Mouse (Mus musculus) bone marrow, adult 2 months (tissue): ENCODE results near the gene Edc3. TPM values are rescaled to one million over a fixed set of nuclear protein-coding genes. Genes with fewer than 3 reads are reported as not detected.

Source experiments
- H3K27ac ChIP-seq: fragments of 200-500 bp; 2 replicates; pipeline ENCODE4 v1.5.1; 2012; ENCODE audit warnings: low read depth, mild to moderate bottlenecking, control low read depth, inconsistent platforms, low read length; ENCODE audit not compliant: control insufficient read depth, poor library complexity, insufficient read depth
- H3K4me1 ChIP-seq: fragments of 200-500 bp; 2 replicates; pipeline ENCODE4 v1.6.1; 2011; ENCODE audit warnings: low read length; ENCODE audit not compliant: control insufficient read depth, insufficient read depth
- H3K4me3 ChIP-seq: fragments of 200-500 bp; replicated peaks from 2 replicates; pipeline ENCODE3; 2011; ENCODE audit warnings: mild to moderate bottlenecking, low read depth, low read length, control low read depth; ENCODE audit not compliant: control insufficient read depth
- CTCF ChIP-seq: fragments of 200-500 bp; IDR thresholded peaks from 2 replicates; pipeline ENCODE4 v1.5.1; 2011; ENCODE audit warnings: low read length, control low read depth; ENCODE audit not compliant: control insufficient read depth, insufficient read depth
- POLR2A ChIP-seq: fragments of 200-500 bp; IDR thresholded peaks from 2 replicates; pipeline ENCODE4 v1.6.1; 2011; ENCODE audit warnings: low read depth, mild to moderate bottlenecking, control low read depth, low read length, borderline replicate concordance; ENCODE audit not compliant: control insufficient read depth
- WGBS: fragments of 180-500 bp; shearing (Covaris S2); methylation state at CpG from one replicate; pipeline ENCODE4 v1.1.7; 2018; 5-methylcytosine and 5-hydroxymethylcytosine counted together
- polyA plus RNA-seq: library from polyadenylated mRNA; stranded (reverse); fragments of >200 nt; gene quantifications from 2 replicates; pipeline ENCODE4 v1.2.4, GENCODE M21; 2011; ENCODE audit warnings: low replicate concordance; ENCODE audit not compliant: missing spikeins, insufficient read depth, insufficient read length

Edc3 gene
- polyA plus RNA-seq, 1 experiment: 9.1 TPM

DNA sequence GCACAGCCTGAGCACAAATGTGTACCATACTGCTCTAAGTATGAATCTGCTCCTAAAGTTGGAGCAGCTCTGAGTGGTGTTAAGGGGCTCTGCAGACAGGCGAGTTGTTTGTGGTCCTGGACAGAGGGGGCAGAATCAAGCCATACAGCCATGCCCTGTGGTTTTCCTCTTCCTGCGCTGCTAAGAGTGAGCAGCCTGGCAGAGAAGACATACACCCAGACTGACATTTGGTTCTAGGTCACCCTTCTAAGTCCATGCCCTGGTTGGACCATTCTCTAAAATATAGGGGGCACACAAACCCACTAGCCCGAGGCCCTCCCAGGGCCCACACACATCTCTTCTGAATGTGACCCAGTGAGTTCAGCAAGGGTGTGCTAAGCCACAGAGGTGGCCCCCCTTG is 81.4 kb downstream of the Edc3 start:
- no peak overlapping the region for H3K27ac ChIP-seq

DNA sequence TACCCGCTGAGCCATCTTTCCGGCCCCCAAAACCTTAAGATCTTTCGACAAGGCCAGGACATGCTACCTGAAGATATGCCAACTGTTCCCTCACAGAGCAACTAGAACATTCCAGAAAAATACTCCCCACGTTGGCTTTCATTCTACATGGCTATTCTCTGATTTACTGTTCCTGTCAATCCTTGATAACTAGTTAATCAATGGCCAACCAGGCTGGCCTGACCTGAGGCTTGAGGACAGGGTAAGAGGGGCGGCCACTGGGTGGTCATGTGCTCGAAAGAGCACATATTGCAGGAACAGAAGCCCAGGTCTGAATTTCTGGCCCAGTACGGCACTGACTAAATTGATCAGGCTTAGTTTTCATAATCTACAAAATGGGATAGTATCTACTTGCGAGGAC is 89.1 kb downstream of the Edc3 start:
- no peak overlapping the region for H3K4me3 ChIP-seq
- TF ChIP-seq POLR2A: no peak
- TF ChIP-seq CTCF: no peak
- peaks cover 2% of the 10 kb centered on the region for H3K4me1 ChIP-seq
- WGBS: 85% methylated on average over 8 of the region's 8 CpGs
- H3K27ac ChIP-seq: no peak overlapping the region

More for the DNA sequence above, 81.4 kb downstream of the Edc3 start:
- Histone ChIP-seq H3K4me3 (no peak overlapping the region), H3K4me1 (peaks cover 3% of the 10 kb centered on the region; the same call in 1 of the 2 replicates)
- TF ChIP-seq POLR2A (no peak), CTCF (no peak)
- WGBS: 7% methylated on average over 3 of the region's 3 CpGs

DNA sequence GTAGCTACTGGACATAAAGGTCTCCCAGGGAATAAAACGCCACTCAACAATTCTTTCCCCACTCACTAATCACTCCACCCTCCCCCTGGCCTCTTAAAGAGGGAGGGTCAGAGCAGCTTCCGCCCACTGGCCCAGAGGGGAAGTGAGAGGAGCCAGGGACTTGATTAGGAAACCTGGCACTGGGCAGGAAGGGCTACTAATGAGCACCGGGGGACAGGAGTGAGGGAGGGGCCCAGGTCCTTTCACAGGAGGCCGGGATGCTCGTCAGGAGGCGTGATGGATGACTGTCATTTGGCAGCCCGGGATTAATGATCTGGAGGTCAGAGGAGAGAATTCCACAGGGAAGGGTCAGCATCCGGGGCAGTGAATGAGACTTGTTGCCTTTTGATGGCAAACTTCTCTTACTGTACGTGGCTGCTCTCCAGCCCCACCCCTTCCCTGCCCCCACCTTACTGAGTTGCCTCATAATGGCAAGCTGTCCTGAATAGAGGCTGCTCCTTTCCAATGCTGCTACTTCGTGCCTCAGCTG is 90.4 kb downstream of the Edc3 start:
- 54% methylated on average over 10 of the region's 10 CpGs for WGBS
- TF ChIP-seq CTCF: no peak
- no peak for TF ChIP-seq POLR2A
- H3K27ac ChIP-seq: no peak overlapping the region
- peaks cover 2% of the 10 kb centered on the region for H3K4me1 ChIP-seq
- no peak overlapping the region for H3K4me3 ChIP-seq

DNA sequence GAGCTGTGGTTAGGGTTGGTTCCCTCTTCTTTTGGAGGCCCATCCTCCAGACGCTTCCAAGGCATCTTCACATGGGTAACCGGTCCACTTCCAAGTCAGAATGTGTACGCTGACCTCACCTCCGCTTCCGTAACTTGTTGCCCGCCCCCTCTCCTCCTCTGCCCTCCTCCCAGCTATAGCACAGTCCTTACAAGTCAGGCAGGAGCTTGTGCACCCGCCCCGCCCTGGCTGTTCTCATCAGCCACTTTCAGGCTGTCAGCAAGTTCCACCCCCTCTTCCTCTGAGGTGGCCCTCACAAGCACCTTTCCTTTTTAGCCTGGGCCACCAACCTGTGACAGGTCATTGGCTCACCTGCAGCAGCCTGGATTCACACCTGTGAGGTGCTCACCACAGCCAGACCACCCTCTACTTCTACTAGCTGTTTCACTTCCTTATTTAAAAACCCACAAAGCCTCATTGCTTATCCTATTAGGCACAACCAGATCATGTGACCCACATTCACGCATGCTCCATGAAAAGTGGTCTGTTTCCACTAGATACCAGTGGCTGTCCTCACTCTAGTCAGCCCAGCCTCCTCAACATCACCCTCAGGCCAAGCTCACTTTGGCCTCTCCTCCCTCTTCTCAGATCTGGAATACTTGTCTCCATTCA is 92.1 kb downstream of the Edc3 start:
- Histone ChIP-seq H3K27ac (no peak overlapping the region), H3K4me1 (peaks cover 2% of the 10 kb centered on the region), H3K4me3 (no peak overlapping the region)
- WGBS: 58% methylated on average over 9 of the region's 9 CpGs
- no peak for TF ChIP-seq CTCF
- TF ChIP-seq POLR2A: no peak

Other genes starting within 250 kb of the Edc3 start
- gene Scamp5, start 240.5 kb upstream of the Edc3 start, polyA plus RNA-seq: 5.5 and 7.5 TPM in 2 replicates
- 8.2 TPM in 1 of 2 replicates, not detected in the other for gene Rpp25, start 204.5 kb upstream of the Edc3 start, polyA plus RNA-seq
- gene Cox5a, start 187.3 kb upstream of the Edc3 start, polyA plus RNA-seq: 158 and 215 TPM in 2 replicates
- gene Fam219b, start 171.0 kb upstream of the Edc3 start, polyA plus RNA-seq: 8.4 and 10.3 TPM in 2 replicates
- 11.7 and 17.8 TPM in 2 replicates for gene Mpi, start 155.8 kb upstream of the Edc3 start, polyA plus RNA-seq
- 21.3 and 46.4 TPM in 2 replicates for gene Scamp2, start 147.6 kb upstream of the Edc3 start, polyA plus RNA-seq
- 17.8 and 35.6 TPM in 2 replicates for gene Ulk3, start 119.1 kb upstream of the Edc3 start, polyA plus RNA-seq
- gene Cplx3, start 102.3 kb upstream of the Edc3 start, polyA plus RNA-seq: not detected in 2 replicates
- gene Lman1l, start 87.8 kb upstream of the Edc3 start, polyA plus RNA-seq: 0.65 TPM in 1 of 2 replicates, not detected in the other
- gene Csk, start 54.9 kb upstream of the Edc3 start, polyA plus RNA-seq: 45.4 and 99.8 TPM in 2 replicates
- gene Cyp1a2, start 24.8 kb upstream of the Edc3 start, polyA plus RNA-seq: 1.5 and 9.3 TPM in 2 replicates
- gene Cyp1a1, start 20.6 kb upstream of the Edc3 start, polyA plus RNA-seq: not detected in 2 replicates
- gene Clk3, start 57.3 kb downstream of the Edc3 start, polyA plus RNA-seq: 148 and 149 TPM in 2 replicates
- 15.3 and 52.9 TPM in 2 replicates for gene Arid3b, start 128.3 kb downstream of the Edc3 start, polyA plus RNA-seq
- 19.2 and 35.9 TPM in 2 replicates for gene Ubl7, start 202.4 kb downstream of the Edc3 start, polyA plus RNA-seq
- 2.1 and 3.2 TPM in 2 replicates for gene Sema7a, start 231.6 kb downstream of the Edc3 start, polyA plus RNA-seq